Mouse (Mus musculus) MEL (cell line): ENCODE measurements around the gene N4bp3. TPM values are rescaled to one million over a fixed set of nuclear protein-coding genes. Genes with fewer than 3 reads are reported as not detected.

Experiments
- DNase-seq: peaks from one replicate; pipeline ENCODE4 v3.0.0; 2011; ENCODE audit warnings: low read depth, low spot score
- H3K27ac ChIP-seq: 2 replicates; pipeline ENCODE4 v1.5.1; 2012; ENCODE audit warnings: low read depth, mild to moderate bottlenecking, control low read depth, low read length, moderate library complexity; ENCODE audit not compliant: control insufficient read depth
- H3K27me3 ChIP-seq, 2 experiments: fragments of 150-350 bp in 1 of 2; sonication (generic) in 1 of 2; 2 replicates each; pipeline ENCODE4 v1.6.1; 2012; ENCODE audit warnings: low read length in 2 of 2, mild to moderate bottlenecking in 2 of 2, improper control_type of control experiment in 1 of 2, moderate library complexity in 1 of 2; ENCODE audit not compliant: insufficient read depth in 2 of 2, control insufficient read depth in 1 of 2
- H3K36me3 ChIP-seq, 2 experiments: 2 replicates each; pipeline ENCODE4 v1.6.1; 2012 to 2014; ENCODE audit warnings: low read length in 2 of 2, improper control_type of control experiment in 1 of 2, inconsistent platforms in 1 of 2, mild to moderate bottlenecking in 1 of 2; ENCODE audit not compliant: insufficient read depth in 2 of 2, control insufficient read depth in 1 of 2
- H3K4me1 ChIP-seq, 2 experiments: fragments of 150-350 bp in 1 of 2; sonication (generic) in 1 of 2; 2 replicates each; pipeline ENCODE4 v1.6.1; 2012; ENCODE audit warnings: low read length in 2 of 2, improper control_type of control experiment in 1 of 2, mild to moderate bottlenecking in 1 of 2; ENCODE audit not compliant: insufficient read depth in 2 of 2, control insufficient read depth in 1 of 2
- H3K4me3 ChIP-seq, 2 experiments: fragments of 150-350 bp in 1 of 2; sonication (generic) in 1 of 2; 2 replicates each; pipeline ENCODE4 v1.5.1; 2012; ENCODE audit warnings: low read depth in 2 of 2, low read length in 2 of 2, mild to moderate bottlenecking in 2 of 2, moderate library complexity in 2 of 2, control low read depth in 1 of 2, improper control_type of control experiment in 1 of 2; ENCODE audit not compliant: control insufficient read depth in 1 of 2, insufficient read depth in 1 of 2
- H3K79me2 ChIP-seq: 2 replicates; pipeline ENCODE4 v1.6.1; 2012; ENCODE audit warnings: mild to moderate bottlenecking, low read length, moderate library complexity; ENCODE audit not compliant: control insufficient read depth, poor library complexity, insufficient read depth
- H3K9ac ChIP-seq: 2 replicates; pipeline ENCODE4 v1.6.1; 2012; ENCODE audit warnings: low read depth, mild to moderate bottlenecking, control low read depth, low read length, moderate library complexity; ENCODE audit not compliant: control insufficient read depth, poor library complexity, severe bottlenecking
- H3K9me3 ChIP-seq: fragments of 150-350 bp; sonication (generic); replicated peaks from 2 replicates; pipeline ENCODE4 v1.6.1; 2012; ENCODE audit warnings: mild to moderate bottlenecking, low read length, improper control_type of control experiment, moderate library complexity; ENCODE audit not compliant: insufficient read depth
- BHLHE40 ChIP-seq: IDR thresholded peaks from 2 replicates; pipeline ENCODE4 v1.6.1; 2012; ENCODE audit warnings: low read depth, mild to moderate bottlenecking, inconsistent platforms, low read length, improper control_type of control experiment, borderline replicate concordance
- CHD1 ChIP-seq: IDR thresholded peaks from 2 replicates; pipeline ENCODE4 v1.6.1; 2012; ENCODE audit warnings: low read depth, mild to moderate bottlenecking, inconsistent platforms, low read length, improper control_type of control experiment
- CHD2 ChIP-seq: IDR thresholded peaks from 2 replicates; pipeline ENCODE4 v1.6.1; 2011; ENCODE audit warnings: low read length, improper control_type of control experiment
- CTCF ChIP-seq, 3 experiments: IDR thresholded peaks in 2 of 3; conservative IDR thresholded peaks in 1 of 3; 2 replicates each; pipeline ENCODE4 v1.5.1; 2011 to 2012; ENCODE audit warnings: low read length in 3 of 3, low read depth in 2 of 3, mild to moderate bottlenecking in 2 of 3, improper control_type of control experiment in 1 of 3, inconsistent platforms in 1 of 3, mixed read lengths in 1 of 3, moderate library complexity in 1 of 3; ENCODE audit not compliant: control insufficient read depth in 1 of 3, insufficient read depth in 1 of 3, poor library complexity in 1 of 3, severe bottlenecking in 1 of 3
- E2F4 ChIP-seq: IDR thresholded peaks from 2 replicates; pipeline ENCODE4 v1.6.1; 2011; ENCODE audit warnings: low read depth, low read length, improper control_type of control experiment, borderline replicate concordance
- ELF1 ChIP-seq: IDR thresholded peaks from 2 replicates; pipeline ENCODE4 v1.6.1; 2014; ENCODE audit warnings: low read depth, mild to moderate bottlenecking, inconsistent platforms, low read length, improper control_type of control experiment, moderate library complexity
- GABPA ChIP-seq: IDR thresholded peaks from 2 replicates; pipeline ENCODE4 v1.6.1; 2012; ENCODE audit warnings: low read depth, mild to moderate bottlenecking, inconsistent platforms, low read length, improper control_type of control experiment, moderate library complexity
- GATA1 ChIP-seq: IDR thresholded peaks from 2 replicates; pipeline ENCODE4 v1.6.1; 2011; ENCODE audit warnings: low read depth, low read length, improper control_type of control experiment
- HCFC1 ChIP-seq: IDR thresholded peaks from 2 replicates; pipeline ENCODE4 v1.6.1; 2012; ENCODE audit warnings: low read depth, mild to moderate bottlenecking, inconsistent platforms, low read length, improper control_type of control experiment, moderate library complexity
- JUND ChIP-seq: IDR thresholded peaks from 2 replicates; pipeline ENCODE4 v1.6.1; 2011; ENCODE audit warnings: low read depth, mild to moderate bottlenecking, improper control_type of control experiment, low read length
- KAT2A ChIP-seq: conservative IDR thresholded peaks from 2 replicates; pipeline ENCODE4 v1.6.1; 2012; ENCODE audit warnings: low read depth, low read length, improper control_type of control experiment, inconsistent platforms
- MAFK ChIP-seq: IDR thresholded peaks from 2 replicates; pipeline ENCODE4 v1.6.1; 2011; ENCODE audit warnings: low read depth, mild to moderate bottlenecking, low read length, improper control_type of control experiment, borderline replicate concordance
- MAX ChIP-seq: IDR thresholded peaks from 2 replicates; pipeline ENCODE4 v1.6.1; 2011; ENCODE audit warnings: low read length, improper control_type of control experiment
- MAZ ChIP-seq: IDR thresholded peaks from 2 replicates; pipeline ENCODE4 v1.6.1; 2012; ENCODE audit warnings: low read depth, mild to moderate bottlenecking, inconsistent platforms, low read length, improper control_type of control experiment
- MEF2A ChIP-seq: IDR thresholded peaks from 2 replicates; pipeline ENCODE4 v1.6.1; 2014; ENCODE audit warnings: low read depth, mild to moderate bottlenecking, inconsistent platforms, low read length, improper control_type of control experiment; ENCODE audit not compliant: poor library complexity, insufficient replicate concordance, severe bottlenecking; ENCODE audit errors: extremely low read depth
- MXI1 ChIP-seq: IDR thresholded peaks from 2 replicates; pipeline ENCODE4 v1.6.1; 2011; ENCODE audit warnings: mild to moderate bottlenecking, low read depth, low read length, improper control_type of control experiment
- MYB ChIP-seq: IDR thresholded peaks from 2 replicates; pipeline ENCODE4 v1.6.1; 2011; ENCODE audit warnings: mild to moderate bottlenecking, low read depth, low read length, improper control_type of control experiment
- MYC ChIP-seq: IDR thresholded peaks from 2 replicates; pipeline ENCODE4 v1.6.1; 2011; ENCODE audit warnings: low read depth, mild to moderate bottlenecking, low read length, improper control_type of control experiment, moderate library complexity
- NELFE ChIP-seq: IDR thresholded peaks from 2 replicates; pipeline ENCODE4 v1.6.1; 2011; ENCODE audit warnings: low read depth, low read length, improper control_type of control experiment
- NRF1 ChIP-seq: IDR thresholded peaks from 2 replicates; pipeline ENCODE4 v1.6.1; 2014; ENCODE audit warnings: low read depth, mild to moderate bottlenecking, inconsistent platforms, low read length, improper control_type of control experiment, moderate library complexity; ENCODE audit not compliant: poor library complexity, insufficient read depth, severe bottlenecking
- POLR2A ChIP-seq, 2 experiments: IDR thresholded peaks; 2 replicates each; pipeline ENCODE4 v1.6.1; 2011 to 2012; ENCODE audit warnings: low read length in 2 of 2, mild to moderate bottlenecking in 2 of 2, control low read depth in 1 of 2, improper control_type of control experiment in 1 of 2, low read depth in 1 of 2, moderate library complexity in 1 of 2; ENCODE audit not compliant: control insufficient read depth in 1 of 2, insufficient read depth in 1 of 2, poor library complexity in 1 of 2
- POLR2AphosphoS5 ChIP-seq: IDR thresholded peaks from 2 replicates; pipeline ENCODE4 v1.6.1; 2012; ENCODE audit warnings: low read depth, borderline replicate concordance, mild to moderate bottlenecking, inconsistent platforms, low read length, moderate library complexity, mixed read lengths
- RAD21 ChIP-seq: IDR thresholded peaks from 2 replicates; pipeline ENCODE4 v1.6.1; 2011; ENCODE audit warnings: mild to moderate bottlenecking, low read depth, low read length, improper control_type of control experiment
- RCOR1 ChIP-seq: IDR thresholded peaks from 2 replicates; pipeline ENCODE4 v1.6.1; 2012; ENCODE audit warnings: low read depth, mild to moderate bottlenecking, inconsistent platforms, low read length, improper control_type of control experiment
- SIN3A ChIP-seq: IDR thresholded peaks from 2 replicates; pipeline ENCODE4 v1.6.1; 2012; ENCODE audit warnings: low read length, improper control_type of control experiment, inconsistent platforms
- SMC3 ChIP-seq: IDR thresholded peaks from 2 replicates; pipeline ENCODE4 v1.6.1; 2011; ENCODE audit warnings: low read depth, low read length, improper control_type of control experiment
- TAL1 ChIP-seq: IDR thresholded peaks from 2 replicates; pipeline ENCODE4 v1.6.1; 2012; ENCODE audit warnings: mild to moderate bottlenecking, inconsistent platforms, low read length, moderate library complexity, mixed read lengths
- TBP ChIP-seq: IDR thresholded peaks from 2 replicates; pipeline ENCODE4 v1.8.0; 2011; ENCODE audit warnings: low read depth, low read length, improper control_type of control experiment
- TCF12 ChIP-seq: IDR thresholded peaks from 2 replicates; pipeline ENCODE4 v1.6.1; 2014; ENCODE audit warnings: low read depth, mild to moderate bottlenecking, inconsistent platforms, low read length, improper control_type of control experiment, moderate library complexity
- UBTF ChIP-seq: IDR thresholded peaks from 2 replicates; pipeline ENCODE4 v1.6.1; 2012; ENCODE audit warnings: low read depth, mild to moderate bottlenecking, inconsistent platforms, low read length, improper control_type of control experiment, moderate library complexity, borderline replicate concordance; ENCODE audit not compliant: insufficient read depth
- USF1 ChIP-seq: IDR thresholded peaks from 2 replicates; pipeline ENCODE4 v1.6.1; 2014; ENCODE audit warnings: low read depth, mild to moderate bottlenecking, inconsistent platforms, low read length, improper control_type of control experiment, moderate library complexity
- USF2 ChIP-seq, 2 experiments: IDR thresholded peaks; 2 replicates each; pipeline ENCODE4 v1.6.1; 2011 to 2012; ENCODE audit warnings: improper control_type of control experiment in 2 of 2, low read length in 2 of 2, borderline replicate concordance in 1 of 2, inconsistent platforms in 1 of 2, low read depth in 1 of 2, mild to moderate bottlenecking in 1 of 2; ENCODE audit not compliant: insufficient read depth in 1 of 2
- ZMIZ1 ChIP-seq: IDR thresholded peaks from 2 replicates; pipeline ENCODE4 v1.6.1; 2012; ENCODE audit warnings: low read depth, mild to moderate bottlenecking, inconsistent platforms, low read length, improper control_type of control experiment, moderate library complexity
- ZNF384 ChIP-seq: IDR thresholded peaks from 2 replicates; pipeline ENCODE4 v1.6.1; 2012; ENCODE audit warnings: low read depth, mild to moderate bottlenecking, inconsistent platforms, low read length, improper control_type of control experiment
- polyA plus RNA-seq, 2 experiments: library from polyadenylated mRNA; stranded (reverse) in 1 of 2; unstranded in 1 of 2; fragments of >175 nt in 1 of 2; fragments of >200 nt in 1 of 2; gene quantifications; 2 replicates each; pipeline versions ENCODE4 v1.2.1 to v1.2.4; 2012; ENCODE audit warnings: low replicate concordance in 2 of 2, low read depth in 1 of 2; ENCODE audit not compliant: insufficient read length in 2 of 2, insufficient read depth in 1 of 2, missing spikeins in 1 of 2
- total RNA-seq: library from RNA; depleted of rRNA; stranded (reverse); fragments of 300-350 nt; gene quantifications from 2 replicates; pipeline ENCODE4 v1.2.3, GENCODE M21; 2012

N4bp3 gene
- total and polyA plus RNA-seq, 3 experiments: 6.9 to 11.5 TPM; not detected in 1

GRCm38 (mm10) chr11:51635525-51636322 is 14.9 kb downstream of the N4bp3 start, which contains the start of gene Rmnd5b:
Gene Rmnd5b, minus strand, starts transcription at chr11:51635896.
- Histone ChIP-seq H3K79me2 (peaks cover 31% of the 10 kb centered on the region), H3K4me3 (peak within 1 kb of the TSS; percentile 69 to 84), H3K9ac (peak within 1 kb of the TSS; percentile 83), H3K27ac (peak within 1 kb of the TSS; percentile 92), H3K9me3 (no peaks in the 10 kb centered on the region), H3K27me3 (no peaks in the 10 kb centered on the region), H3K36me3 (peaks cover 0 to 36% of the 10 kb centered on the region in 2 experiments; a peak in 2 of 4 replicates), H3K4me1 (peaks cover 7 to 44% of the 10 kb centered on the region in 2 experiments)
- peak; percentile 95 for DNase-seq
- TF ChIP-seq CTCF (IDR thresholded peaks at IDR 0.05 in 2 of 3, conservative IDR thresholded peaks at IDR 0.05 in 1 of 3; ENCODE audit: control insufficient read depth in 1 of 3, insufficient read depth in 1 of 3, low read depth in 2 of 3, low read length in 3 of 3, poor library complexity in 1 of 3, severe bottlenecking in 1 of 3) (0 out of 6 replicates have a peak, but pooled peaks of 1 of the 3 experiments have one; percentile 25), JUND (no peak), MAFK (no peak), TBP (peak; percentile 65; the same call in 1 of the 2 replicates), KAT2A (no peak; the same call in 1 of the 2 replicates), TCF12 (peak; percentile 66; the same call in 1 of the 2 replicates), MAX (peak; percentile 80), TAL1 (no peak), MYB (no peak), E2F4 (0 out of 2 replicates have a peak, but pooled peaks have one; percentile 47), USF2 (IDR thresholded peaks at IDR 0.05; ENCODE audit: borderline replicate concordance in 1 of 2, insufficient read depth in 1 of 2, low read depth in 1 of 2, low read length in 2 of 2) (no peak), CHD1 (0 out of 2 replicates have a peak, but pooled peaks have one; percentile 93), BHLHE40 (peak; percentile 67; the same call in 1 of the 2 replicates), SMC3 (peak; percentile 15; the same call in 1 of the 2 replicates), NELFE (peak; percentile 71), RAD21 (no peak), SIN3A (peak; percentile 82), ZMIZ1 (peak; percentile 84), GABPA (no peak), GATA1 (no peak), USF1 (peak; percentile 49), ELF1 (peak; percentile 79), UBTF (peak; percentile 80; the same call in 1 of the 2 replicates), MEF2A (no peak), ZNF384 (peak; percentile 7; the same call in 1 of the 2 replicates), NRF1 (peak; percentile 79), CHD2 (no peak; the same call in 1 of the 2 replicates), HCFC1 (peak; percentile 82), MAZ (peak; percentile 7; the same call in 1 of the 2 replicates), POLR2AphosphoS5 (no peak), POLR2A (IDR thresholded peaks at IDR 0.05; ENCODE audit: control insufficient read depth in 1 of 2, insufficient read depth in 1 of 2, low read depth in 1 of 2, low read length in 2 of 2, poor library complexity in 1 of 2) (peak in 1 of 2 experiments; percentile 75; a peak in 3 of 4 replicates), MYC (peak; percentile 76), MXI1 (peak; percentile 82), RCOR1 (peak; percentile 38; the same call in 1 of the 2 replicates)
